Mouse (Mus musculus): Measurements from ENCODE around the gene Fbxw21.
"Not testable (repeated sequence)": the region's sequence is repeated elsewhere in the genome, so short reads cannot be mapped to it uniquely, and the experiment has no call there.

The Fbxw21 gene

DNA sequence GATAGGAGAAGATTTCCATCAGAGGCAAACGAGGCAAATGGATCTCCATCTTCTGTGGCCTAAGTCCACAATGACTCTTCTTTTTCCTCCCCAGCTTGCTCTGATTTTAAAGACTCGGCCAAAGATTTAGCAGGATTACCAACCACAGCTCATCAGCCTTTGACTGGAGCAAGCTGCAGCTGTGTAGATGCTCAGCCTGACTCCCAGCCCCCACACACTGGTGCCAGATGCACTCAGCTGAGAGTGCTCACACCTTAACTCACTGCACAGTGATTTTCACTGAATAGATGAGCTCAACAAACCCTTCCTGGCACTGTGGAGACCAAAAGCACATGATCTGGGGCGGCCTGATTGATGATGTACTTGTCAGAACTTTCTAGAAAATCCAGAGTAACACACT lies at the start of gene Fbxw21:
Gene Fbxw21 (minus strand): TSS at position 101 of the 400 bp plus-strand sequence.
- DNase-seq (ENCODE audit: low read depth): no peak

DNA sequence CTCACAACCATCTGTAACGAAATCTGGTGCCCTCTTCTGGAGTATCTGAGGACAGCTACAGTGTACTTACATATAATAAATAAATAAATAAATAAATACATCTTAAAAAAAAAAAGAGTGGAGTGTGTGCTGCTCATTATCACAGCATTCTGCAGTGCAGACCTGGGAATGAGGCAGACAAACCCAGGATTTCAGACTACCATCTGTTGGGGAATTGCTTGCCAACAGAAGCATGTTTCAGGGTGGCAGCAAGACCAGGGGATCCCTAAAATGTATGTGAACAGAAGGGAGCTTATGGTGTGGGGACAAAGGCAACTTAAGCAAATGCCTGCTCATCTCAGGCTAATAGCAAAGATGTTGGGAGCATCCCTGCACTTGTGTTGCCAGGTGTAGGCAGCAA lies 39.5 kb upstream of the Fbxw21 start:
- not testable (repeated sequence) for DNase-seq (ENCODE audit: low read depth)

DNA sequence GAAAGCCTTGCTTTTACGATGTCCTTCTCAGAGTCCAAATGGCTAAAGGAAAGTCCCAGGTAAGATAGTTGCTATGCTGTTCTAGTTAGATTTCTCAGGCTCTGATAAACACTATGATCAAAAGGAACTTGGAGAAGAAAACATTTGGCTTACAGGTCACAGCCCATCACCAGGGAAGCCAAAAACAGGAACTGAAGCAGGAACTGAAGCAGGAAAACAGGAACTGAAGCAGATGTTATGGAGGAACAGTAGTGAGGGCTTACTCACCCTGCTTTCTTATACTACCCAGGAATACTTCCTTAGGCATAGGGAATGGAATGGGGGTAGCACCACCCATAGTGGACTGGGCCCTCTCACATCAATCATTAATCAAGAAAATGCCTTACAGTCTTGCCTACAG lies 38.5 kb upstream of the Fbxw21 start:
- DNase-seq (ENCODE audit: low read depth): no peak

DNA sequence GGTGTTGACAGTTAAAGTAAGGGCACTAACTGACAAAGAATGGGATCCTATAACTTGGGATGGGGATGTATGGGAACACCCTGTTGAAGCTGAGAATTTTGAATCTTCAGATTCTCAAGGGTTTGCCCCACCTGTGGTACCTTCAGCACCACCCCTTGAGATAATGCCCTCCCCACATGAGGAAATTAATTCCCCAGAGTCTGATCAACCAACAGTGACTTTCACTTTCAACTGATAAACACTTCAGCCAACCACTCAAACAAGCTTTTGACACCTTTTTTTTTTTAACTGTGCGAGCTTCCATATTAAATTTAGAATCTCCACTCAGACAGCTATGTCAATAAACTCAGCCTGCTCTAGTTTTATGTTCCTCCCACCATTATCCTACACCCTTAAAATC lies 37.5 kb upstream of the Fbxw21 start:
- no peak for DNase-seq (ENCODE audit: low read depth)

DNA sequence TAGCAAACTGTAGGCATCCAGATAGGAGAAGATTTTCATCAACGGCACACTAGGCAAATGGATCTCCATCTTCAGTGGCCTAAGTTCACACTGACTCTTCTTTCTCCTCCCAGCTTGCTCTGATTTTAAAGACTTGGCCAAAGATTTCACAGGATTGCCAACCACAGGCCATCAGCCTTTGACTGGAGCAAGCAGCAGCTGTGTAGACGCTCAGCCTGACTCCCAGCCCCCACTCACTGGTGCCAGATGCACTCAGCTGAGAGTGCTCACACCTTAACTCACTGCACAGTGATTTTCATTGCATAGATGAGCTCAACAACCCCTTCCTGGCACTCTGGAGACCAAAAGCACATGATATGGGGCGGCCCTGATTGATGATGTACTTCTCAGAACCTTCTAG lies 34.0 kb upstream of the Fbxw21 start, which contains the start of gene Fbxw13:
Gene Fbxw13 (minus strand): TSS at position 101 of the 400 bp plus-strand sequence.
- DNase-seq (ENCODE audit: low read depth): not testable (repeated sequence)

DNA sequence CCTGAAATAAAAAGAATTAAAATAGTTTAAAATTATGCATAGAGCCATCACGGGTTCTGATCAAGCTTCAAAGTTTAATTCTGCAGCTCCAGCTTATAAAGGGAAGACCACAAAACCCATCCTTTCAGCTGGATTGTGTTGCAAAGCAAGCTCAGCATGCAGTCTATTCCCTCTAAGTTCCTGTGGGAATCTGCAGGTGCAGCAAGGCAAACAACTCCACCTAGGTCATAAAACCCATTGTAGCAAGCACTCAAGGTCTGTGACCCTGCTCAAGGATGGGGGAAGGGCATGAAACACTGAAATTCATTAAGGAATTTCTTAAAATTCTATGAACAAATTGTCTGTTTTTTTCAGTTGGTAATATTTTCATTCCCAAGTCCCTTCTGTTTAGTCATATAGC lies 15.4 kb upstream of the Fbxw21 start:
- no peak for DNase-seq (ENCODE audit: low read depth)

DNA sequence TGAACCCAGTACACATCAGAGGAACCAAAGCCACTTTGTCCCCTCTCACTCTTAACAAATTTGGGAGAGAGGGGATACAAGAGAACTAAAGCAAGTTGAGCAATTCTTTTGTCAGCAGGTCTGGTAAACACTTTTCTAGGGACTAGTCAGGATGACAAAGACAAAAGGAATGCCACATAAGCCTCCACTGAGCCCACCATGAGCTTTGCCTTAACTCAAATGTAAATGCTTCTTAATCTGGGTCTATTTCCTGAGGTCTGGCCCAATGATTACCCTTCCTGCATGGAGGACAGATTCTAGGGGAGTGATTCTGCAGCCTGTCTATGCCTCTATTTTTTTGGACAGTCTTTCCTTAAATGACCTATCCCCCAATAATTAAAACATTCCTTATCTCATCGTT lies 14.5 kb upstream of the Fbxw21 start:
- DNase-seq (ENCODE audit: low read depth): no peak

DNA sequence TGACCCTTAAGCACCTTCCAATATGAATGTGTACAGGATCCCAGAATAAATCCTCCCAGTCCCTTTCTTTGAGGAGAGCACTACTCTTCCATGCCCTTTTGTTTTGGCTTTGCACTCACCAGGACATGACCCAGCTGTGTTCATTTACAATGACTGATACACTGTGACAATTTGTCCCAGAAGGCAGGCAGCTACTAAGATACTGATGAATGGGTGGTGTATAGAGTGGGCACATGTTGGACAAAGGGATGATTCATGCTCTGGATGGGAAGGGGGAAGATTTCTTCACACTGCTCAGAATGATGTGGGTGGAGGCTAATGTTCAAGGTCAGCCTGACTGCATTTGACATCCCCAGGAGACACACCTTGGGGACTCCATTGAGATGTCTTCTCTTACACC lies 5.5 kb upstream of the Fbxw21 start:
- DNase-seq (ENCODE audit: low read depth): no peak

DNA sequence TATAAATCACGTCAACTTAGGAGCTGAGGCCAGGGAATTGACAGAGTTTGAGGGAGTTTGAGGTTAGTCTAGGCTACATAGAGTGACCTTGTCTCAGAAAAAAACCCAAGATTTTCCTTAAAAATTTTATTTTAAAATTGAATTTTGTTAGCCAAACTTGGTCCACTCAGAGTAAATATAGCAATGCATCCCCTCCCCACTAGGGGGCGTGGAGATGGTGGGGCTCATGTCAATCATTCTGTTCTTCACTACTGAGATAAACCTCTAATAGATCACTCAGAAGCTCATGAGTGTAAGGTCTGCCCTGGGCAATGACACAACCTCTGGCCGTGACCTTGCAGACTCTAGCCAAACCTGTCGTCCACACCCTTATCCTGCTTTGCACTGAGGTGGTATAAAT lies 21.4 kb downstream of the Fbxw21 start:
- DNase-seq (ENCODE audit: low read depth): not testable (repeated sequence)

DNA sequence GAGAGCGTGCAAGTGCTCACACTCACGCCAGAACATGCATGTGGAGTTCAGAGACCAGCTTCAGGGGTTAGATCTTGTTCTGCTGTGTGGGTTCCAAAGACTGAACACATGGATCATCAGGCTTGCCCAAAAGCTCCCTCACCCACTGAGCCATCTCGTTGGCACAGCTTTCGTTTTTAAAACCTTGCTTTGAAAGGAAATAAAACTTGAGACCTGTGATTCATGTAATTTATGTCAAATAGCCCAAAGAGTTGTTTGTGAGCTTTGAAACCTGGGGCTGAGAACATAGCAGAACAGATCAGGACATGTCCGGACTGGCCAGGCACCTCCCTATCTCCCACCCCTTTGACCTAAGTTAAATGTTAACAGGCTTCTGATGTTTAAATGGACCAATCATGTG lies 31.8 kb downstream of the Fbxw21 start:
- no peak for DNase-seq (ENCODE audit: low read depth)

DNA sequence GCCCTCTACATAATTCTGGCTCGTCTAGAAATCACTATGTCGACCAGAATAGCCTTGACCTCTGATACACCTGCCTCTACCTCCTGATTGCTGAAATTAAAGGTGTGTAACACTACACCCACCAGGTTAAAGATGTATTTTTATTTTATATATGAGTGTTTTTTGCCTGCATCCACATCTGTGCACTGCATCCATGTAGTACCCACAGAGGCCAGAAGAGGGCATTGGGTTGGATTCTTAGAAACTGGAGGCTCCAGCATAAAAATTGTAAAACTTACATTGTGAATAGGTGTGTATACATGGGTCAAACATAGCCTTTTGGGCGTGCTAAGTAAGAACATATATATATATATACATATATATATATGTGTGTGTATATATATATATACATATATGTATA lies 33.6 kb downstream of the Fbxw21 start:
- no peak for DNase-seq (ENCODE audit: low read depth)

DNA sequence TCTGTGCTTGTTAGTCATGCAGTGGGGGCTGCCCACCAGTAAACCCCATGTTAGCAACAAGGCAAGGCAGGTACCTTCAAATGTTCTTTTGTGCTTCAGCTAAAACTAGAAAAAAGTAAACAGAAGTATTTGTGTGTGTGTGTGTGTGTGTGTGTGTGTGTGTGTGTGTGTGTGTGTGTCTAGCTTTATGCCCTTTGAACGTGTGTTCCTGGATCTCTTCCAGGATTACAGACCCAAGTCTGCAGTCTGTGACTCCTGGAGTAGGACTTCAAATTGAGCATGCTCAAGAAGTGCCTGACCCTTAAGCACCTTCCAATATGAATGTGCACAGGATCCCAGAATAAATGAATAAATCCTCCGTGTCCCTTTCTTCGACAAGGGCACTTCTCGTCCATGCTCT lies 34.8 kb downstream of the Fbxw21 start:
- DNase-seq (ENCODE audit: low read depth): no peak

DNA sequence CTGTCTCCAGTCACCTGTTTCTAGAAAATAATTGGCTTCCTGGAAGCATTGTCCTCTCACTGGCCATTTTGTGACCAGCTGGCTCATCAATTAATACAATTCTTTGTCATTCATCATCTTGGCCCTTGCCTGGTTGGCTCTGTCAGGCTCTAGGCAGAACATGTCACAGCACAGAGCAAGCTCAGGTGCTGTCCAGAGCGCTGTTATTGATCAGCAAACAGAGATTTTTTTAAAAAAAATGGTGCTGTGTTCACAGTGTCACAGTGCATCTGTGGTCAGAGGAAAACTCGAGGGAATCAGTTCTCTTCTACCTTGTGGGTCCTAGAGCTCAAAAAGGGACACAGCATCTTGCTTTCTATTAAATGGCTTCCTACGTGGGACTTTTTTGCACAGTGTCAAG lies 36.4 kb downstream of the Fbxw21 start:
- DNase-seq (ENCODE audit: low read depth): no peak

DNA sequence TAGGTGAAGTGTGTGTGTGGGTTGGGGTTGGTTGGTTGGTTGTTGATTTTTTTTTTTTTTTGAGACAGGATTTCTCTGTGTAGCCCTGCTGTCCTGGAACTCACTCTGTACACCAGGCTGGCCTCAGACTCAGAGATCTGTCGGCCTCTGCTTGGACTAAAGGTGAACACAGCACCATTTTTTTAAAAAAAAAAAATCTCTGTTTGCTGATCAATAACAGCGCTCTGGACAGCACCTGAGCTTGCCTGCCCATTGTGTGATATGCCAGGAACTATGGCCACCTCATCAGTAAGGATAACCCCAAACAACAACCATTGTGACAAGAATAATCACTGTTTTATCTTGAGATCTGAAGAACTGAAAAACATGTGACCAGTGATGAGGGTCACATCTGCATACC lies 36.8 kb downstream of the Fbxw21 start:
- no peak for DNase-seq (ENCODE audit: low read depth)

DNA sequence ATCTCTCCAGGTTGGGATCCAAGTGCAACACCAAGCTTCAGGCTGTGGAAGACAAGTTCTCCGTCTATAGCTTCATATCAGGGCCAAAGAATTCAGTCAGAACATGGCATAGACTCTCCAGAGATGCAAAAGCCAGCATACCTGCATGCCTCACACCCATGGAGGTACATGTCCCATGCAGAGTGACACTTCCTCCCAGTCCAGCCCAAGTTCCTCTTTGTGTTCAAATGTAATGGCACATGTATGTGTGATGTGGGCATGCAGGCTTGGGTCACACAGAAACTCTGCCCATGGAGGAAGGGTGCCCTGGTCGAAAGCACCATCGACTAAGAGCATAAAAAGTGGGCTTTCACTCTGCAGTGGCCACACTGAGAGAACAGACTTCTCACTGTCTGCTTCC lies 37.7 kb downstream of the Fbxw21 start:
- no peak for DNase-seq (ENCODE audit: low read depth)

DNA sequence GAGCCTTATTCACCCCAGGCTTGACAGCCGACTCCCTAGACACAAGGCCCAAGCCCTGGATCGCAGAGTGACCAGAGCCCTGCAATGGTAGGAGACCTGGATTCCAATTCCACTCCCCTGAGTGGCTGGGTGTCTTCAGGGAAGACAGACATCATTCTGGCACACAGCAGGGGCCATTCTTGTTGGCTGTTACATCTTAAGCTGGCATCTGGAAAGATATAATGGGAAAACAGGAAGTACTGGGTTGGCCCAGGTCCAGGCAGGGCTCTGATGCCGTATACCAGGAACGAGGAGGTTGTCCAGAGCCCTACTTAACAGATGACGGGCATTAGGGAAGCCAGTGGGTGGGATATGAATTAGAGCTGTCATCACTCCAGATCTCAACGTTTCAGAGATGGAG lies 38.6 kb downstream of the Fbxw21 start:
- no peak for DNase-seq (ENCODE audit: low read depth)

DNA sequence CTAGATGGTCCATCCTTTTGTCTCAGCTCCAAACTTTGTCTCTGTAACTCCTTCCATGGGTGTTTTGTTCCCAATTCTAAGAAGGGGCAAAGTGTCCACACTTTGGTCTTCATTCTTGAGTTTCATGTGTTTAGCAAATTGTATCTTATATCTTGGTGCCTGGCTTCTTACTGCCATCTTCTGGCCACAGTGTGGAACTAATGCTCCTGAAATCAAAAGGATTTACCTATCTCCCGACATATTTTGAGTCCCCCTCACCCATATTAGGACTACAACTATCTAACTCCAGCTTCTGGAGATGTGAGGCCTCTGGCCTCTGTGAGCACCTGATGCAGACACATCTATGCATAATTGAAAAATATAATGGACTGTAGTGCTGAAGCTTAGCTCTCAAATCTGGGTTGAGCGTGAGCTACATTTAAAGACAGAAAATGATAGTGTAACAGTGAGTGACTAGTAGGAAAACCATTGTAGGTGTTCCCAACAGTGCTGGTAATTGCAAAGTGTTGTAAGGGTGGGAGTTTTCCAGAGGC lies 39.2 kb downstream of the Fbxw21 start:
- DNase-seq (ENCODE audit: low read depth): no peak

DNA sequence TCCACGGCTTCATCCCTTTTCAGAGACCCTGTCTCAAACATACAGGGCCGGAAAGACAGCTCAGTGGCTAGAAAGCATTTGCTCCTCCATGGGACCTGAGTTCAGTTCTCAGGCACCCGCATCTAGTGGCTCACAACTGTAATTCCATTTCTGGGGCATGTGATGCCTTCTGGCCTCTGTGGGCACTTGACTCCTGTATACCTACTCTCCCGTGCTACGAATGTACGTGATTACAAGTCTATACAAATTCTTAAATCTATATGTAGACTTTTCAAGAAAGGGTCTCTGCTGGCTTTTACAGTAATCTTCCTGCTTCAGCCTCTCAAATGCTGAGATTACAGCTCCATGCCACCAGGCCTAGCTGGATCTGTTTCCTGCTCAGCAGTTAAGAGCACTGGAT lies 40.9 kb downstream of the Fbxw21 start:
- no peak for DNase-seq (ENCODE audit: low read depth)

DNA sequence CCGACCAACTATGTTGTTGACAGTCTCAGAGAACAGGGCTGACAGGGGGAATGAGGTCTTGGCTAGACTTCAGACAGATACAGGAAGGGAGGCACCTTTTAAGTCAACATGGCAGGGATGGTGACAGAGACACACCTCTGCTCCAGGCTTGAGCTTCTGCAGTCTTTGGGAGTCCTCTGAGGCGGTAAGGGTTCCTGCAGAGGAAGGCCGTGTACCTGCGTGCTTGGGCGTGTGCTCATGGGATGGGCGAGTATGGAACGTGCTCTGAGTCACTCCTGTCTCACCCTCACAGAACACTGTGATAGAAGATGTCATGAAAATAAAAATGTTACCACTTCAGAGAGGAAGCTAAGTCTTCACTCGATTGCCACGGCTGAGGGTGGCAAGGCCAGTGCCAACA lies 42.3 kb downstream of the Fbxw21 start:
- DNase-seq (ENCODE audit: low read depth): no peak

DNA sequence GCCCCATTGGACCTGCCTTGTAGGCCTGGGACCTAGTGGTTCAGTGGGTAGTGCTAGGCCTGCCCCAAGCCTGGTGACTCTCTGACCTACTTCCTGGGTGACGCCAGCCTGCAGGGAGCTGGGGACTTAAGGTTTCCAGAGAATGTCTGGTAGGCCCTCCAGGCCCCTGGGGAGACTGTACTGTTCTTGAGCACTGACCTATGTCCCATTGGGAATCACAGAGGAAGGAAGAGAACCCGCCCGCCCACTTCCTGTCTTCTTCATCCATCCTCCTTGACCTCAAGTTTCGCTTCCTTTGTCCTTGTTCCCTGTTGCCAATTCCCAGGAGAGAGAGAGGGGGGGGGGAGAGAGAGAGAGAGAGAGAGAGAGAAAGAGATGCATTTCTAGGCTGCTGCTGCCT lies 43.7 kb downstream of the Fbxw21 start:
- no peak for DNase-seq (ENCODE audit: low read depth)

DNA sequence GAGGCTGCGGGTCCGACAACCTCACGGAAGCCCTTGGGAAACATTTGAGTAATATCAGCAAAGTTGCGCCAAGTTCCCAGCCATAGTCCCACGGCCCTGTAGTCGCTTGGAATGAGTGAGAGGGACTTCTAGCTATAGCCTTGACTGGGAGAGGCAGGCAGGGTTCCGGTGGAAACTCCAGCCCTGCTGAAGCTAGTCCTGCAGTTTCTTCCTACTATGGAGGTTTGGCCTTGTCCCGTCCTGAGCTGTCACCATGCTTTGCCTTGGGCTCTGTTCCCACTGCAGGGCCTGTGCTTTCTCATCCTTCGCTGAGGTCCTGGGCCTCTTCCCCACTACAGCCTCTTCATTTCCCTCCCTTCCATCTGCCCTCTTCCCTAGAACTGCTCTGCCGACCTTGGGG lies 45.6 kb downstream of the Fbxw21 start:
- no peak for DNase-seq (ENCODE audit: low read depth)

DNA sequence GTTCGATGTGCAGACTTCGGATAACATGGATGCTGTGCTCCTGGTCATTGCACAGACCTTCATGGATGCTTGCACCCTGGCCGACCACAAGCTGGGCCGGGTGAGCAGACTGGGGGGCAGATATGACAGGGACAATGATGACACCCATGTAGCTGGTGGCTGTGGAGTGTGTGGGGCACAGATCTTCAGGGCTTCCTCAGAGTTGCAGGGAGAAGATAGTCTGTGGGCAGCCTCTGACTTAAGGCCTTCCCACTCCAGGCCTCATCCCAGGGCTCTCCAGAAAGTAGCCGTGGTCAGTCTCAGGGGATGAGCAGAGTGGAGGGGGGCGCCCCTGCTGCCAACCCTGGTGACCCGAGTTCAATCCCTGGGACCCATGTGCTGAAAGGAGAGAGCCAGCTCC lies 47.0 kb downstream of the Fbxw21 start:
- no peak for DNase-seq (ENCODE audit: low read depth)

DNA sequence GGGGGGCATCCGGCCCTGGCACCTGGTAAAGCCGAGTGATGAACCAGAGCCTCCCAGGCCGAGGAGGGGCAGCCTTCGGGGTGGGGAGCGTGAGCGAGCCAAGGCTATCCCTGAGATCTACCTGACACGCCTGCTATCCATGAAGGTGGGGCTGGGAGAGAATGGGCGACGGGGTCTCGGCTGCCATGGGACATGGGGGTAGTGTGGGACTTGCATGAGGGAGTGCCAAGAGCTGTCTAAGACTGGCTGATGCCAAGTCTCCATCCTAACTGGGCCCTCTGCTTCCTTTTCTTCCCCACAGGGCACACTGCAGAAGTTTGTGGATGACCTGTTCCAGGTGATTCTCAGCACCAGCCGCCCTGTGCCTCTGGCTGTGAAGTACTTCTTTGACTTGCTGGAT lies 47.6 kb downstream of the Fbxw21 start:
- no peak for DNase-seq (ENCODE audit: low read depth)

DNA sequence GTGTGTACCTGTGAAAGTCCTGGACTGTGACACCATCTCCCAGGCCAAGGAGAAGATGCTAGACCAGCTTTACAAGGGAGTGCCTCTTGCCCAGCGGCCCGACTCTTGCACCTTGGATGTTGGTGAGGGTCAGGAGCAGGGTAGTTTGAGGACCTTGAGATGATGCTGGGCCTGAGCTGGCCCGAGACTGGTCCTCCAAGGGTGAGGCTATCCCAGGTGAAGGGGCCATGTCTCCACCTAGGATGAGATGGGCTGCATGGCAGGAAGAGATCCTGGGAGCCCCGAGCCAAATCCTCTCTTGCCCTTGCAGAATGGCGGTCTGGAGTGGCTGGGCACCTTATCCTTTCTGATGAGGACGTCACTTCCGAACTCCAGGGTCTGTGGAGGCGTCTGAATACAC lies 48.5 kb downstream of the Fbxw21 start:
- DNase-seq (ENCODE audit: low read depth): no peak

DNA sequence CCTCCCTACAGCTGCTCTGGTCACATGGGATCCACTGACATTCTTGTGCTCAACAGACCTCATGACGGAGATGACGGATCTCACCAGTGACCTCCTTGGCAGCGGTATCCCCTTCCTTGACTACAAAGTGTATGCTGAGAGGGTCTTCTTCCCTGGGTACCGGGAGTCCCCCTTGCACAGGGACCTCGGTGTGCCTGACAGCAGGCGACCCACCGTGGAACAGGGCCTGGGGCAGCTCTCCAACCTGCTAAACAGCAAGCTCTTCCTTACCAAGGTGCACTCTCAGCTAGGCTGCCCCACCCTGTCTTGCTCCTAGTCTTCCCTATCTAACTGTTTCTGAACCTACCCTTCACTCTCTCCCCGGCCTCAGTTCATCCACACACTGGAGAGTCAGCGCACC lies 50.2 kb downstream of the Fbxw21 start:
- no peak for DNase-seq (ENCODE audit: low read depth)
